Mouse (Mus musculus) neural tube, embryonic 11.5 days (tissue): ENCODE measurements at regions not wholly inside any gene's neighbourhood (a gene's known extent, or its start where the extent isn't known, plus 50 kb on each side); places are given as distances from the start of the nearest gene placed in this dataset.

Source experiments
- ATAC-seq: fragments of 200-750 bp; cut with Nextera tagmentation; 2 replicates; pipeline ENCODE4 v1.8.0; 2017; ENCODE audit warnings: moderate number of reproducible peaks, mild to moderate bottlenecking, moderate TSS enrichment, moderate library complexity; ENCODE audit not compliant: insufficient read depth, low FRiP score, low TSS enrichment
- DNase-seq: peaks from one replicate; pipeline ENCODE4 v3.0.0-alpha.2; 2015; ENCODE audit warnings: low spot score
- H3K27ac ChIP-seq: fragments of 300-500 bp; sonication (generic); 2 replicates; pipeline ENCODE4 v1.5.1; 2014; ENCODE audit warnings: low read depth, mild to moderate bottlenecking, low read length
- H3K27me3 ChIP-seq: fragments of 300-500 bp; sonication (generic); 2 replicates; pipeline ENCODE4 v1.6.1; 2014; ENCODE audit warnings: mild to moderate bottlenecking, low read length, mixed read lengths; ENCODE audit not compliant: control insufficient read depth, insufficient read depth
- H3K36me3 ChIP-seq: fragments of 300-500 bp; sonication (generic); 2 replicates; pipeline ENCODE4 v1.6.1; 2014; ENCODE audit warnings: mild to moderate bottlenecking, low read length, moderate library complexity, mixed read lengths; ENCODE audit not compliant: control insufficient read depth, insufficient read depth
- H3K4me1 ChIP-seq: fragments of 300-500 bp; sonication (generic); 2 replicates; pipeline ENCODE4 v1.6.1; 2014; ENCODE audit warnings: low read length, mixed read lengths; ENCODE audit not compliant: control insufficient read depth, insufficient read depth
- H3K4me2 ChIP-seq: fragments of 300-500 bp; sonication (generic); 2 replicates; pipeline ENCODE4 v1.6.1; 2014; ENCODE audit warnings: low read depth, mild to moderate bottlenecking, moderate library complexity
- H3K4me3 ChIP-seq: fragments of 300-500 bp; sonication (generic); 2 replicates; pipeline ENCODE4 v1.5.1; 2014; ENCODE audit warnings: low read depth, low read length
- H3K9ac ChIP-seq: fragments of 300-500 bp; sonication (generic); 2 replicates; pipeline ENCODE4 v1.6.1; 2014; ENCODE audit warnings: mild to moderate bottlenecking, low read length
- H3K9me3 ChIP-seq: fragments of 300-500 bp; sonication (generic); 2 replicates; pipeline ENCODE4 v1.6.1; 2016; ENCODE audit warnings: low read length; ENCODE audit not compliant: control insufficient read depth
- WGBS: fragments of 180-500 bp; shearing (Covaris S2); extraction: QIAGEN DNeasy Blood & Tissue Kit; methylation state at CpG from one replicate; pipeline ENCODE4 v1.1.7; 2014; 5-methylcytosine and 5-hydroxymethylcytosine counted together

DNA sequence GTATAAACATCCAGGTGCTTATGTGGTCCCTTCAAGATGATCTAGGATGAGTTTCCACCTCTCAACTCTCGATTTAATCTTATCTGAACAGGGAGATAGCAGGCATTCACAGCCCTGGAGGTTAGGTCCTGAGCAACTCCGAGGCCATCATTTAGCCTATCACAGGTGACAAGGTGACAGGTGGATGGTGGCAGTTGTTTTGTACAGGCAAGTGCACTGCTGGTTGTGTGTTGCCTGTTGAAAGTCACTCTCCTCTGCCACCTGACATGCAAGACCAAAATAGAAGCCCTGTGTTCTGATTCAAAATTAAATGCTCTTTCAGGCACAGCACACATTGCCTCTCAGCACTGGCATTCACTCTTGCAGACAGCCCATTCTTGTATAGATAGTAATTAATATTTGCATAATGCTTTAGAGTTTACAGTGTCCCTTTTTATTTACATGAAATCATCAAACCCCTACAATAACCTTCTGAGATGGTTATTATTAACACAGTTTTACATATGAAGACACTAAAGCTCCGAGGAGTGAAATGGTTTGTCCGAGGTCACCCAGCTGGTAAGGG lies 145.9 kb upstream of the Bcl6 start:
- Histone ChIP-seq H3K9ac (no peak overlapping the region), H3K4me2 (no peak overlapping the region), H3K9me3 (no peaks in the 10 kb centered on the region), H3K27me3 (no peaks in the 10 kb centered on the region), H3K27ac (no peak overlapping the region), H3K36me3 (no peaks in the 10 kb centered on the region), H3K4me3 (no peak overlapping the region), H3K4me1 (no peaks in the 10 kb centered on the region)
- DNase-seq (no peak), ATAC-seq (no peak)
- 89% methylated on average over 4 of the region's 4 CpGs for whole genome bisulfite sequencing

- Histone ChIP-seq H3K4me1 (no peaks in the 10 kb centered on the region), H3K27me3 (no peaks in the 10 kb centered on the region), H3K4me3 (no peak overlapping the region), H3K4me2 (no peak overlapping the region), H3K9ac (no peak overlapping the region), H3K27ac (no peak overlapping the region), H3K36me3 (no peaks in the 10 kb centered on the region), H3K9me3 (no peaks in the 10 kb centered on the region)
- DNase-seq (no peak), ATAC-seq (no peak)
These were observed 142.0 kb upstream of the Bcl6 start for GRCm38 (mm10) chr16:24130646-24131045.

DNA sequence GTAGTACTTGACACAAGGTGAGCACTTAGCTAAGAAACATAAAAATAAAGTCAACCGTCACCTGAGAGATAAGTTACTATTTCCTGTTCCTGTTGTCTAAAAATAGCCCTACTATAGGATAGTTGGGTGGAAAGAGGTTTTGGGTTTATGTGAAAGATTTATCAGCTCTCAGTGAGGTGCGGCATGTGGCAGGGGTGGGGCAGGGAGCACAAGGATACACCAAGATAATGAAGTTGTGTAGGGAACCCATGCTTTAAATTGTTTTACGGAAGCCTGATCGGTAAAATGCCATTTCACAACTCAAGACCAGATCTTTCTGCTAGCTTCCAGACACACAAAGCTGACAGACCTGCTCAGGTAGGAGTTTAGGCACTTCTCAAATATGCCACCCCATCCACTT lies 141.0 kb upstream of the Bcl6 start:
- H3K27me3 ChIP-seq, result no peaks in the 10 kb centered on the region
- no peak overlapping the region for H3K4me2 ChIP-seq
- WGBS, result 95% methylated on average over 4 of the region's 4 CpGs
- no peak for DNase-seq
- H3K9me3 ChIP-seq, result no peaks in the 10 kb centered on the region
- no peak for ATAC-seq
- H3K4me3 ChIP-seq, result no peak overlapping the region
- H3K9ac ChIP-seq, result no peak overlapping the region
- H3K4me1 ChIP-seq, result no peaks in the 10 kb centered on the region
- H3K27ac ChIP-seq, result no peak overlapping the region
- H3K36me3 ChIP-seq, result no peaks in the 10 kb centered on the region

GRCm38 (mm10) chr16:24128566-24128965 lies 139.9 kb upstream of the Bcl6 start:
- no peak overlapping the region for H3K9ac ChIP-seq
- 35% methylated on average over 3 of the region's 3 CpGs for WGBS
- H3K27me3 ChIP-seq, result no peaks in the 10 kb centered on the region
- H3K4me3 ChIP-seq, result no peak overlapping the region
- no peak for ATAC-seq
- H3K4me2 ChIP-seq, result no peak overlapping the region
- DNase-seq, result no peak
- H3K9me3 ChIP-seq, result no peaks in the 10 kb centered on the region
- H3K4me1 ChIP-seq, result no peaks in the 10 kb centered on the region
- H3K36me3 ChIP-seq, result no peaks in the 10 kb centered on the region
- H3K27ac ChIP-seq, result no peak overlapping the region

DNA sequence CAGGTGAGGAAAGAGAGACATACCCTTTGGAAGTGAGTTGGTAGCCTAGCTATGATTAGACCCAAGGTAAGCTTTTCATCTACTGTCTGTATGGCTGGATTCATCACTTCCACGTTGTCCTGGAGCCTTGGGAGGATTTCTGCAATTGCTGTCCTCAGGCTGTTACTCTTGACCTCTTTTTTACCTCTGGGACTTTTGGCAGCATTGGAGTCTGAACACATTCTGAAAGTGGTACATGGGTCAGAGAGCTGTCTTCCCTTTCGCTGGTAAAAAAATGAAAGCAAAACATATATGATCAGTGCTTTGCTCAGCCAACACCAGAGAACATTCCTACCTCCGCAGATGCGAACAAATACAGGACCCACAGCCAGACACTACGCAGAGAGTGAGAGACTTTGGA lies 136.1 kb upstream of the Bcl6 start:
- no peak overlapping the region for H3K9ac ChIP-seq
- H3K4me2 ChIP-seq, result no peak overlapping the region
- H3K4me3 ChIP-seq, result no peak overlapping the region
- DNase-seq, result no peak
- WGBS, result 90% methylated on average over 5 of the region's 5 CpGs
- H3K27me3 ChIP-seq, result no peaks in the 10 kb centered on the region
- H3K36me3 ChIP-seq, result no peaks in the 10 kb centered on the region
- no peaks in the 10 kb centered on the region for H3K4me1 ChIP-seq
- no peak overlapping the region for H3K27ac ChIP-seq
- ATAC-seq, result no peak
- no peaks in the 10 kb centered on the region for H3K9me3 ChIP-seq

DNA sequence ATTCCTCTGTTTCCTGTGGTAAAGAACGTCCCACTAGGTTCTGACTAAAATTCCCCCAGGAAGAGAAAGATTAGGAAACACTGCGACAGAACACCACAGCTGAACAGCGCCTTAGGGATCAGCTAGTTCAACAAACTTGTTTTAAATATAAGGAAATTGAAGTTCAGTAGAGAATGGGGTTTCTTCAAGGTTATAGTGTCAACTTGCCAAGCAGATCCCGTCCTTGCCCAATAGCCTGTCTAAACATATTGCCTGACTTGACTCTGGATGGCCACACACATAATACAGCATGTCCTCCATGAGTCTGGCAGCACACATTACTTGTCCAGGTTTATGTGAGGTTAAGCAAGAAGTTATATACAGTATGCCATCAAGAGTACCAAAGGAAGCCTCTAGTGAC lies 135.4 kb upstream of the Bcl6 start:
- Histone ChIP-seq H3K27ac (no peak overlapping the region), H3K4me2 (no peak overlapping the region), H3K9ac (no peak overlapping the region), H3K9me3 (no peaks in the 10 kb centered on the region), H3K36me3 (no peaks in the 10 kb centered on the region), H3K27me3 (no peaks in the 10 kb centered on the region), H3K4me1 (no peaks in the 10 kb centered on the region), H3K4me3 (no peak overlapping the region)
- WGBS, result 93% methylated on average over 4 of the region's 4 CpGs
- DNase-seq (no peak), ATAC-seq (no peak)

DNA sequence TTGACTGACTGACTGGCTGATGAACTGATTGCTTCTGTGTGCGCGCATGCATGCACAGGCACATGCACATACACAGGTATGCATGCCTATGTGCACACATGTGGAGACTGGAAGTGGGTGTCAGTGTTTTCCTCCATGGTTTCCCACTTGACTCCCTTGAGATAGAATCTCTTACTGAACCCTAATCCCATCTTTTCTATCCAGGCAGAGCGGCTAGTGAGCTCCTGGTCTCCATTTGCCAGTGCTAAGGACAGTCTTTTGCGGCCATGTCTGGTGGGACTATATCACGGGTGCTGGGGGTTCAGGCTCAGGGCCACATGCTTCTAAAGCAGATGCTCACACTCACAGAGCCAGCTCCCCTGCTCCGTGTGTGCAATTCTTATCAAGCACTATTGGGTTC lies 133.0 kb upstream of the Bcl6 start:
- no peak overlapping the region for H3K27ac ChIP-seq
- no peaks in the 10 kb centered on the region for H3K4me1 ChIP-seq
- no peak for DNase-seq
- no peak overlapping the region for H3K4me2 ChIP-seq
- H3K9me3 ChIP-seq, result no peaks in the 10 kb centered on the region
- ATAC-seq, result no peak
- no peak overlapping the region for H3K4me3 ChIP-seq
- H3K36me3 ChIP-seq, result no peaks in the 10 kb centered on the region
- WGBS, result 93% methylated on average over 6 of the region's 6 CpGs
- no peak overlapping the region for H3K9ac ChIP-seq
- H3K27me3 ChIP-seq, result no peaks in the 10 kb centered on the region

- Histone ChIP-seq H3K4me2 (no peak overlapping the region), H3K9ac (no peak overlapping the region), H3K4me3 (no peak overlapping the region), H3K9me3 (no peaks in the 10 kb centered on the region), H3K27me3 (no peaks in the 10 kb centered on the region), H3K4me1 (no peaks in the 10 kb centered on the region), H3K27ac (no peak overlapping the region), H3K36me3 (no peaks in the 10 kb centered on the region)
- DNase-seq (no peak), ATAC-seq (no peak)
- 47% methylated on average over 6 of the region's 6 CpGs for WGBS
These were observed 132.2 kb upstream of the Bcl6 start for GRCm38 (mm10) chr16:24120836-24121235.

DNA sequence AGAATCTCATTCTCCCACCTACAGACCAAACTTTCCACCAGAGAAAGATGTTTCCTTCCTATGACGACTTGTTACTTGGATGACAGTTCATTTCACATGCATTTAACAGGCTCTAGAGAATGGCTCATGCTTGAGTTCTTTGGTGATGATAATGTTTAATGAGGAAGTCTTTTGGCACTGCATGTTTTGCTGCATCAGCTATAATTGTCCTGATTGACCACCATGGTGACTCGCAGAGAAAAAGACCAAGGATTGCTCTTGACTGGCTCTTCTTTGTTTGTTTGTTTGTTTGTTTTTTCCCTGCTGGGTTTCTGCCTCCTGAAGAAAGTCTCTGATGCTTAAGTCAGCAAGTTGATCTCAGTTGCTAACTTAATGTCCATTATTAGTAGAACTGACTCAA lies 129.8 kb upstream of the Bcl6 start:
- DNase-seq (no peak), ATAC-seq (no peak)
- no peaks in the 10 kb centered on the region for H3K36me3 ChIP-seq
- no peak overlapping the region for H3K27ac ChIP-seq
- no peak overlapping the region for H3K4me3 ChIP-seq
- H3K9ac ChIP-seq, result no peak overlapping the region
- H3K27me3 ChIP-seq, result no peaks in the 10 kb centered on the region
- WGBS, result 89% methylated on average over 2 of the region's 2 CpGs
- H3K9me3 ChIP-seq, result no peaks in the 10 kb centered on the region
- H3K4me2 ChIP-seq, result no peak overlapping the region
- H3K4me1 ChIP-seq, result no peaks in the 10 kb centered on the region
